Mouse (Mus musculus): Measurements from ENCODE around the gene Grb2. TPM values are rescaled to one million over a fixed set of nuclear protein-coding genes. Genes with fewer than 3 reads are reported as not detected.

Grb2 gene
- polyA plus RNA-seq, 1 experiment from 2014 or later = 124 TPM

DNA sequence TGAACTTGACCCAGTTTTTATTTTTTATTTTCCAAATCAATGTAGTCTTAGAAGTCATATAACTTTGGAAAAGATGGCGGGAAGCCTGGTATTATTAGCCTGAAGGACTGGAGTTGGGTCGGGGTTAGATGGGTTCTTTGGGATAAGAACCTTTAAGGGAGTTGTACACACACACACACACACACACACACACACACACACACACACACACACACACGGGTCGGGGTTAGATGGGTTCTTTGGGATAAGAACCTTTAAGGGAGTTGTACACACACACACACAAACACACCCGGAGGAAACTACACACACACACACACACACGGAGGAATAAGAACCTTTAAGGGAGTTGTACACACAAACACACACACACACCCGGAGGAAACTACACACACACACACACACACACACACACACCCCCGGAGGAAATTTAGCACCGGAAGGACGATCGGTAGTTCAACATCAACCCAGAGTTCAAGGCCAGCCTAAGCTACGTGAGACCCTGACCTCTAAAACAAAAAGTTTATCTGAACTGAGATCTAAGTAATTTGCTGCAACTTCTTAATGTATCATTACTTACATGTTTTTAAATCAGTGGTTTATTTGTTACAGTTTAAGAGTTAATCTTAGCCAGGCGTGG lies 79.8 kb downstream of the Grb2 start:
- peak; percentile 34 for ATAC-seq (ENCODE audit: low FRiP score)
- Histone ChIP-seq H3K9me3 (no peaks in the 10 kb centered on the region), H3K27ac (no peak overlapping the region), H3K4me1 (peaks cover 8% of the 10 kb centered on the region), H3K9ac (peak overlapping the region; percentile 75), H3K27me3 (no peaks in the 10 kb centered on the region), H3K4me3 (replicated peaks) (peak overlapping the region; percentile 73), H3K36me3 (replicated peaks) (0 out of 2 replicates have a peak, but pooled peaks cover 3% of the 10 kb centered on the region), H3K4me2 (peak overlapping the region; percentile 95)
- WGBS = 56% methylated on average over 13 of the region's 13 CpGs

DNA sequence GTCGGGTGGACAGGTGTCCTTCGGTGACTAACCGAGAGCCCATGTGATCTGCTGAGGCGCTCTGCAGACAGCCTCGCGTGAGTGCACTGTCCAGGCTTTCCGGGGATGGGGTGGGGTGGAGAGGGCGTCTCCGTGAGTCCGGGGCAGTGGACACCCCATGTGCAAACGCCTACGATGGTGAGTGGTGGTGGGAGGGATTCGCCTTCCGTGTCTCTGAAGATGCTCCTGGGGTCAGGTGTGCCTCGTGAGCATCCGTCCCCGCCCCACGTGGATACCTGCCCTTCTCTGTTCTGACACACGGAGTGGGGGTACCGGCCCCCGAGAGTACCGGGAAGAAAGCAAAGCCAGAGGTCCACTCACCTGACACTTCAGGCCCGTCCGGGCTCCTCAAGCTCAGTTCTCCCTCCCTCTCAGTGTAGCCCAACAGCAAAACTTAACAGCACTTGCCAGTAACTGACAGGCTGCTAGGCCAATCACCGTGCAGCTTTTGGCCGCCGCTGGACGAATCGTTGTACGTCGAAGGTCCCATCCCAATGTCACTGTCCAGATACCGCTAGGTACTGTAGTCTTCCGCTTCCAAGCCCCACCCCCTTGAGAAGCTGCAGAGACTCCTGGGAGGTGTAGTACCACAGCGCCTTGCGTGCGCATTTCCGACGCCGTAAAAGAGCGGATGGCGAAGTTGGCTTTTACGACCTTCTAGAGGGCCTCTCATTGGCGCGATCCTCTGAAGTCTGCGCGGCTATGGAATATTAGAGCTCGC lies 80.5 kb downstream of the Grb2 start, which contains the start of gene Slc25a19:
Slc25a19 (minus strand) TSS at position 591 of the 760 bp plus-strand sequence.
- H3K4me3 ChIP-seq (replicated peaks) = peak within 1 kb of the TSS; percentile 73
- H3K9ac ChIP-seq = peak within 1 kb of the TSS; percentile 75
- peak; percentile 99 for ATAC-seq (ENCODE audit: low FRiP score)
- WGBS = under 1% methylated on average over 47 of the region's 47 CpGs
- H3K4me1 ChIP-seq = peaks cover 8% of the 10 kb centered on the region
- peak within 1 kb of the TSS; percentile 95 for H3K4me2 ChIP-seq
- H3K27me3 ChIP-seq = no peaks in the 10 kb centered on the region
- no peak within 1 kb of the TSS for H3K27ac ChIP-seq
- H3K9me3 ChIP-seq = no peaks in the 10 kb centered on the region
- peaks cover 5% of the 10 kb centered on the region for H3K36me3 ChIP-seq (replicated peaks)

DNA sequence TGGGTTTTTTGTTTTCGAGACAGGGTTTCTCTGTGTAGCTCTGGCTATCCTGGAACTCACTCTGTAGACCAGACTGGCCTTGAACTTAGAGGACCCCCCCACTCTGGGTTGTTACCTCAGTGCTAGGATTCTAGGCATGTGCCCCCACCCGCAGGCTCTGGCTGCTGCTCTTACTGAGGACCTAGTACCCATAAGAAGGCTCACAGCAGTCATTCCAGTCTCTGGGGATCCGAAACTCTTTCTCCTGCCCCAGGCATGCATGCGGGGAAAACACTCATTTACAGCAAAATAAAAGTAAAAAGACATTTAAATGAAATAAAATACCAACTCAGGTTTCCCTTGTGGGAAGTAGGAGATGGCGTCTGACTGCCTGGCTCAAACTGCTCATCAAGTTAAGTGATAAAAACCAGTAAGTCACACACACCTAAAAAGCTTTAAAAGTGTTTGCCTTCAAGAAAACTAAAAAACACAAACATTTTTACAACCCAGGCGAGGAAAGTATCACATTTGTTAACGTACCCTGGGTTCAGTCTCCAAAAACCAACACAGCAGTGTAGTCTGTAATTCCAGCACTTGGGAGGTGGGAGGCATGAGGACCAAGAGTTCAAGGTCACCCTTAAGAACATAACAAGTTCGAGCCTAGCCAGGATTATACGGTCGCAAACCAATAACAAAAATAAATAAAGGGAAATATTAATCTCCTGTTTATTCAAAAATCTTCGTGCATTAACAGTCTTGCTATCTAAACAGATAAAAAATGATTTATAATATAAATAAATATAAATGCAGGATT lies 81.4 kb downstream of the Grb2 start:
- peaks cover 8% of the 10 kb centered on the region for H3K4me1 ChIP-seq
- ATAC-seq (ENCODE audit: low FRiP score) = no peak
- H3K36me3 ChIP-seq (replicated peaks) = peaks cover 12% of the 10 kb centered on the region
- no peaks in the 10 kb centered on the region for H3K9me3 ChIP-seq
- no peaks in the 10 kb centered on the region for H3K27me3 ChIP-seq
- peak overlapping the region; percentile 73 for H3K4me3 ChIP-seq (replicated peaks)
- peak overlapping the region; percentile 95 for H3K4me2 ChIP-seq
- H3K9ac ChIP-seq = peak overlapping the region; percentile 75
- 60% methylated on average over 11 of the region's 11 CpGs for WGBS
- no peak overlapping the region for H3K27ac ChIP-seq

DNA sequence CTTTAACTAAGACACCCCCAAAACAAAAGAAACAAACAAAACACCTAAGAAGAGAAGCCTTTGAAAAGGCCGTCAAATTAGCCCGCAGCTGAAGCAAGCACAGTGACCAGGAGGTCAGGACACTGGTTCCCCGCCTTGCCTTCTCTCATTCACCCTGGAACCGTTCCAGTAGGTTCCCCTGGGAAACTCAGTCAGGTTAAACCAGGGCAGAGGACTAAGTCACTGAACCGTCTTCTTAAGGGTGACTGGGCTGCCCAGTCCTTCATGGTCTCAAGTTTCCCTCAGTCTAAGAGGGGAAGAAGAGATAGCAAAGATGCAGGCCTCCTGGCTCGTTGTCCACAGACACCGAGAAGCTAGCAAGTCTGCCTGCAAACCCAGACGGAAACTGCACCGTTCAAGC lies 82.5 kb downstream of the Grb2 start:
- Histone ChIP-seq H3K4me1 (peaks cover 8% of the 10 kb centered on the region), H3K9me3 (no peaks in the 10 kb centered on the region), H3K27me3 (no peaks in the 10 kb centered on the region), H3K4me2 (no peak overlapping the region), H3K27ac (no peak overlapping the region), H3K36me3 (replicated peaks) (peaks cover 21% of the 10 kb centered on the region), H3K4me3 (replicated peaks) (no peak overlapping the region), H3K9ac (no peak overlapping the region)
- ATAC-seq (ENCODE audit: low FRiP score) = no peak
- WGBS = 78% methylated on average over 9 of the region's 9 CpGs

DNA sequence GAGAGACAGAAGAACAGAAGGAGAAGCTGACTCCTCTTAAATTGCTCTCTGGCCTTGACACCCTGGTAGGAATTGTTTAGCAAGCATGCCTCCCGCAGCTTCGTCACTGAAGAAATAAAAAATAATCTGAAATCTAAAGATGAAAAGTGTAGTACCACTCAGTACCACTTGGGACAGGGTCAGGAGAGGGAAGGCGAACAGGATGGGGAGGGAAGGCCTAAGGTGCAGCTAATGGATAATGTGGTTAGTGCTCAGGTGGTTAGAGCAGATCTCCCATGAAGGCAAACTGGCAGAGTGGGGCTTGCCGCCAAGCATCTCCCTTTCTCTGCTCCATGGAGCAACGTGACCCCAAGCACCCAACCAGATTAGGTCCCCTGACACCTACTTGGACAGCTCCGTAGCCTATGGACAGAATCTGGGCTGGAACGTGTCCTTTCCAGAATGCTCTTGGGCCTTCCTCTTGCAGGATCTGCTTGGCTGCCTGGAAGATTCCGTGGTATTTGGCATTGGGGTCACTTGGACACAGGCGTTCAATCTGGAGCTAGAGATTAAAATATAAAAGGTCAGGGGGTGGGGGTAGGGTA lies 84.8 kb downstream of the Grb2 start:
- ATAC-seq (ENCODE audit: low FRiP score) = no peak
- Histone ChIP-seq H3K4me1 (peaks cover 8% of the 10 kb centered on the region), H3K36me3 (replicated peaks) (peaks cover 33% of the 10 kb centered on the region), H3K27me3 (no peaks in the 10 kb centered on the region), H3K27ac (no peak overlapping the region), H3K4me3 (replicated peaks) (no peak overlapping the region), H3K9me3 (no peaks in the 10 kb centered on the region), H3K9ac (no peak overlapping the region), H3K4me2 (no peak overlapping the region)
- 74% methylated on average over 9 of the region's 9 CpGs for WGBS

DNA sequence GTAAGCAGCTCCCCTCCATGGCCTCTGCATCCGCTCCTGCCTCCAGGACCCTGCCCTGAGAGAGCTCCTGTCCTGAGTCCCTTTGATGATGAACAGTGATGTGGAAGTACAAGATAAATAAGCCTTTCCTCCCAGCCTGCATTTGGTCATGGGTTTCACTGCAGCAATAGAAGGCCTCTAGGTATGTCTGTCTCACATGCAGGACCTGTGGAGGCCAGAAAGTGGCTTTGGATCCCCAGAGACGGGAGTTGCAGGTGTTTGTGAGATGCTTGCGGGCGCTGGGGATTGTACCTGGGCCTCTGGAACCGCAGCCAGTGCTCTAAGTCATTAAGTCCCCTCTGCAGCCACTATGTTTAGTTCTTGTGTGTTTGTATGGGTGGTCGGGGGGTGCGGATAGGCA lies 88.4 kb downstream of the Grb2 start:
- no peak for ATAC-seq (ENCODE audit: low FRiP score)
- no peaks in the 10 kb centered on the region for H3K4me1 ChIP-seq
- peaks cover 41% of the 10 kb centered on the region for H3K36me3 ChIP-seq (replicated peaks)
- no peak overlapping the region for H3K4me3 ChIP-seq (replicated peaks)
- 95% methylated on average over 7 of the region's 7 CpGs for WGBS
- H3K27ac ChIP-seq = no peak overlapping the region
- no peaks in the 10 kb centered on the region for H3K27me3 ChIP-seq
- no peak overlapping the region for H3K9ac ChIP-seq
- H3K4me2 ChIP-seq = no peak overlapping the region
- no peaks in the 10 kb centered on the region for H3K9me3 ChIP-seq

DNA sequence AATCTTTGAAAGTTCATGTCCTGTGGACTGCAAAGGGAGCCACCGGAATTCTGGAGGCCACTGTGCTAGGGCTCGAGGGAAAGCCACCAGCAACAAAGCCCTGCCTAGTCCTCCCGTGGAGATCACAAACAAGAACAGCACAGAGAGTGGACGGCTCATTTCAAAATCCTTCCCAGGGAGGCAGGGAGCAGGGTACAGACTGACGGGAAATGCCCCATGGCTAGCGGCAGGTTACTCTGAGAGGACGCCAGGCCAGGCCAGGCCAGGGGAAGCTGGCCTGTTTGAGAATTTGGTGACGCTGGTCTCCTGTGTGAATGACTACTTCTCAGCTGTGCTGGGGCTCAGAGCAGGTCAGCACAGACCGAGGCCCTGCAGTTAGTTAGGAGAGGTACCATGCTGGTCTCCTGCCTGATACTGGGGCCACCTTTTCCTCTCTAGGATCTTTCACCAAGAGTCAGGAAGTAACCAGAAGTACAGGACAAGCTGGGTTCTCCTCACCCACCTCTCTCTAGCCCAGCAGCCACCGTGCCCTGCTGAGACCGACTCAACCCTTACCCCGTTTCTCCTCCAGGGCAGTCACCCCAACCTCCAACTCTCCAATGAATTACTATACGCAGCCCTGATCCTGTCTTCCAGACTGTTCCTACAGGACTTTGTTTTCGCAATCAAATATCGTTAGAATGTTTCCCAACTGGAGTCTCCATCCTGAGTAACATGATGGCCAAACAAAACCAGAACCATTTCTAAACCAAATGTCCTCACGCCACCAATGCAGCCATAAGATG lies 89.5 kb downstream of the Grb2 start:
- Histone ChIP-seq H3K27me3 (peaks cover 3% of the 10 kb centered on the region; the same call in 1 of the 2 replicates), H3K36me3 (replicated peaks) (peaks cover 47% of the 10 kb centered on the region)
- 89% methylated on average over 16 of the region's 16 CpGs for WGBS

DNA sequence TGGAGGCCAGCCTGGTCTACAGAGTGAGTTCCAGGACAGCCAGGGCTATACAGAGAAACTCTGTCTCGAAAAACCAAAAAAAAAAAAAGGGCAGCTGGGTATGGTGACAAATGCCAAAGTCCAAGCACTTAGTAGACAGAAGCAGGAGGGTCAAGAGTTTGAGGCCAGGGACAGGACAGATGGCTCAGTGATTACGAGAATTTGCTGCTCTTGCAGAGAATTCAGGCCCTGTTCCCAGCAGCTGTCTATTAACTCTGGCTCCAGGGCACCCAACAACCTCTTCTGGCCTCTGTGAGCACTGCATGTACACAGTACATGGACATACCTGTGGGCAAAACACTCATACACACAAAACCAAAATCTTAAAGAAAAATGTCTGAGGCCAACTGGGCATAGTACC lies 90.4 kb downstream of the Grb2 start:
- H3K4me3 ChIP-seq (replicated peaks) = no peak overlapping the region
- no peak overlapping the region for H3K9ac ChIP-seq
- no peaks in the 10 kb centered on the region for H3K9me3 ChIP-seq
- peaks cover 5% of the 10 kb centered on the region; the same call in 1 of the 2 replicates for H3K27me3 ChIP-seq
- H3K27ac ChIP-seq = no peak overlapping the region
- H3K4me2 ChIP-seq = no peak overlapping the region
- no peak for ATAC-seq (ENCODE audit: low FRiP score)
- peaks cover 46% of the 10 kb centered on the region for H3K36me3 ChIP-seq (replicated peaks)
- peaks cover 6% of the 10 kb centered on the region for H3K4me1 ChIP-seq
- WGBS = 69% methylated on average over 2 of the region's 2 CpGs

More for the DNA sequence above, 89.5 kb downstream of the Grb2 start:
- H3K4me2 ChIP-seq = no peak overlapping the region
- no peak overlapping the region for H3K27ac ChIP-seq
- H3K4me3 ChIP-seq (replicated peaks) = no peak overlapping the region
- no peak for ATAC-seq (ENCODE audit: low FRiP score)
- H3K4me1 ChIP-seq = no peaks in the 10 kb centered on the region
- no peak overlapping the region; the same call in 1 of the 2 replicates for H3K9ac ChIP-seq
- no peaks in the 10 kb centered on the region for H3K9me3 ChIP-seq

DNA sequence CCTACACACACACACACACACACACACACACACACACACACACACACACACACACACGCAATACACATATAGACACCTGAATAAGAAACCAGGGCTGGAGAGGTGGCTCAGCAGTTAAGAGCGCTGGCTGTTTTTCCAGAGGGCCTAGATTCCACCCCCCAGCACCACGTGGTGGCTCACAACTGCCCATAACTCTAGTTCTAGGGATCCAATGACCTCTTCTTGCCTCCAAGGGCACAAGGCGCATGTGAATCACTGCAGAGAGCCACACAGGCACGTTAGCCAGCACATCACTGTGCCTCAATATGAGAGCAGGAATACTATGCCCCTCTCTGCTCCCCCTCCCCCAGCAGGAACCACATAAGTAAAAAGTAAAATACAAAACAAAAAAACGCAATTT lies 91.5 kb downstream of the Grb2 start:
- no peaks in the 10 kb centered on the region for H3K9me3 ChIP-seq
- H3K4me3 ChIP-seq (replicated peaks) = no peak overlapping the region
- peaks cover 14% of the 10 kb centered on the region for H3K4me1 ChIP-seq
- WGBS = 84% methylated on average over 6 of the region's 6 CpGs
- H3K27ac ChIP-seq = no peak overlapping the region
- H3K9ac ChIP-seq = no peak overlapping the region; the same call in 1 of the 2 replicates
- H3K27me3 ChIP-seq = peaks cover 5% of the 10 kb centered on the region; the same call in 1 of the 2 replicates
- no peak for ATAC-seq (ENCODE audit: low FRiP score)
- peaks cover 37% of the 10 kb centered on the region for H3K36me3 ChIP-seq (replicated peaks)
- no peak overlapping the region for H3K4me2 ChIP-seq

DNA sequence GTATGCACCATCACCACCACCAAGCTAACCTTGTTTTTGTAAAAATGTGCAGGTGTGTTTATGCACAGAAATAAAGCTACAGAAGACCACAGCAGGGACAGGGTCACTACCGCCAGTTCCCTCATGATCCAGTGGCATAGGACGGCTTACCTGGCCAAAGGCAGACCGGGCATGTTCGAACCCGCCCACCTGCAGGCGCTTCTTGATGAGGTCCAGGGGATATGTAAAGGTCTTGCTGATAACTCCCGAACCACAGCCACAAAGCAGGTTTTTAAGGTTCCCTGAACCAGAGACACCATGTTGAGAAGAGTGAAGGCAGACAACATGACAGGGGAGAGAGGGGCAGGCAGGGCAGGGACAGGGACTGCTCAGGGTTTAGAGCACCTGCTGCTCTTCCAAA lies 92.0 kb downstream of the Grb2 start:
- H3K4me3 ChIP-seq (replicated peaks) = no peak overlapping the region
- H3K4me2 ChIP-seq = no peak overlapping the region
- H3K9me3 ChIP-seq = no peaks in the 10 kb centered on the region
- no peak overlapping the region for H3K27ac ChIP-seq
- H3K9ac ChIP-seq = no peak overlapping the region
- peaks cover 20% of the 10 kb centered on the region for H3K4me1 ChIP-seq
- no peak for ATAC-seq (ENCODE audit: low FRiP score)
- H3K36me3 ChIP-seq (replicated peaks) = peaks cover 33% of the 10 kb centered on the region
- peaks cover 5% of the 10 kb centered on the region; the same call in 1 of the 2 replicates for H3K27me3 ChIP-seq
- WGBS = 94% methylated on average over 7 of the region's 7 CpGs

DNA sequence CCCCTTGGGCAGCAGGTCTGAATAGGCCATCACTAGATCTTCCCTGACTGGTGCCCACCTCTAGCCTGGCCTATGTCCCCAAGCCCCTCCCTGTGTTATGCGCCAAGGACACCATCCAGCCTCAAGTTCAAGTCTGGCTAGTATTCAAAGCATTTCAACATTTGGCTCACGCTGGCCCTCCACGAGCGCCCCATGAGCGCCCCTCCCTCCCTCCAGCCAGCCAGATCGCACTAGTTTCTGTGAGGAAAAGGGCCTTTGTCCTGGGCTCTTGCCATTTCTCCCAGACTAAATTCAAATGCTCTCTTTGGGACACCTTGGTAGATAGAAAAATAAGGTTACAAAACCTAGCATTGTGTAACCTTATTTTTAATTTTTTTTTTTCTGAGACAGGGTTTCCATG lies 92.5 kb downstream of the Grb2 start:
- Histone ChIP-seq H3K4me3 (replicated peaks) (no peak overlapping the region), H3K27me3 (peaks cover 5% of the 10 kb centered on the region; the same call in 1 of the 2 replicates), H3K4me1 (peaks cover 21% of the 10 kb centered on the region), H3K27ac (no peak overlapping the region), H3K36me3 (replicated peaks) (peaks cover 28% of the 10 kb centered on the region), H3K4me2 (no peak overlapping the region), H3K9me3 (no peaks in the 10 kb centered on the region), H3K9ac (no peak overlapping the region)
- 90% methylated on average over 6 of the region's 6 CpGs for WGBS
- ATAC-seq (ENCODE audit: low FRiP score) = no peak

All from forebrain, embryonic 12.5 days (tissue).